Mouse (Mus musculus): ENCODE data around the gene Fbxo40. TPM values are rescaled to one million over a fixed set of nuclear protein-coding genes. Genes with fewer than 3 reads are reported as not detected.

The Fbxo40 gene
- total RNA-seq, 2 experiments from 2014 or later, result 0.43 to 0.80 TPM

DNA sequence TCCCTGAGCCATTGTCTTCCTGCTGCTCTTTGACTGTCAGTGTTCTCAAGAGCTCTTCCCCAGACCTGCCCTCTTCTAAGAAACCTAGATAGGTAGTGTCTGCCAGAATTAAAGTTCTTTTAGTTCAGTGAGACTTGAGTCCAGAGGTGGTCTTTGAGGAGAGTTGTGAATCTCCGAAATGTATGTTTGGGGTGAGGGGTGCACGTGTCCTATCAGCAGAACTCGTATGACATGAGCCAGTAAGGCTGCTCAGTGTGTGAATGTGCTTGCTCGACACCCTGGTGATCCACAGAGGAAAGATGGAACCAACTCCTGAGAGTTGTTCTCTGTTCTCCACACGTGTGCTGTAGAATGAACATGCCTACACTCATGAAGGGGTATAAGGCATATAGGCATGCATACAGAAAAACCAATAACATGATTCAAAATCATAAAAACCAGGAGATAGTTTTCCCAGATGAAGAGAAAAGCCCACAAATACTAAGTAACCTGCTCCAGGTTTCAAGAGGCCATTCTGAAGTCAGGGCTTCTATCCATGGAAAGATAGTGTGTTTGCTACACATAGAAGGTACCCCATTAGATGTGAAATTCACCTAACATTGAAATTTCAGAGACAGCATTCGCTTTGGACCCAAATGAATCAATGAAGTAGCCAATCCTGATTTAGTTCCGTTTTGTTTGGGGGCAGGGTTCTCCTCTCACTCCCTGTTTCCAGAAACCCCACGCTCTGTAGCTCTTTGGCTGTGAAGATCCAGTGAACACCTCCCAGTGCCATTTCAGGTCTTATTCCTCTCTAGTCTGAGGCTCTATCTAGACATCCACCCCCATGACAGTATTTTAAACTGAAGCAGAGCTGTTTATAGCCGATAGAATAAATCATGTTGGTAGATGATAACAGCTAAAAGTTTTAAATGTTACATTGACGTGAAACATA lies 63.5 kb downstream of the Fbxo40 start:
- DNase-seq (ENCODE audit: low spot score in 2 of 2), result peak in 1 of 2 experiments; percentile 81
- intact Hi-C loops (cut with DNase I), result no loop called here

DNA sequence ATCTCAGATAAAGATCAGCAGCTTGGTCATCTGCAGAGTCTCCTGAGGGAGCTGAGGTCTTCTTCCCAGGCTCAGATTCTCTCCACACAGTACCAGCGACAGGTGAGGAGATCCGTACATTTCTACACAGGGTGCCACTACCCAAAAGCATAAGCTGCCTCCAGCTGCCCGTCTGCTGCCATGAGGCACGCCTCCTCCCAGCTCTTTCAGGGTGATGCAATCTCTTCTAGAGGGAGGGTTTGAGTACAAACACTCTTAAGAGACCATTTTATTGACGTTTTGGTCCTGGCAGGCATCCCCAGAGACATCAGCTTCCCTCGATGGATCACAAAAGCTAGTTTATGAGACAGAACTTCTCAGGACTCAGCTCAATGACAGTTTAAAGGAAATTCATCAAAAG lies 64.5 kb downstream of the Fbxo40 start:
- intact Hi-C loops (cut with DNase I), result no loop called here
- peak in 1 of 2 experiments; percentile 72 for DNase-seq (ENCODE audit: low spot score in 2 of 2)

DNA sequence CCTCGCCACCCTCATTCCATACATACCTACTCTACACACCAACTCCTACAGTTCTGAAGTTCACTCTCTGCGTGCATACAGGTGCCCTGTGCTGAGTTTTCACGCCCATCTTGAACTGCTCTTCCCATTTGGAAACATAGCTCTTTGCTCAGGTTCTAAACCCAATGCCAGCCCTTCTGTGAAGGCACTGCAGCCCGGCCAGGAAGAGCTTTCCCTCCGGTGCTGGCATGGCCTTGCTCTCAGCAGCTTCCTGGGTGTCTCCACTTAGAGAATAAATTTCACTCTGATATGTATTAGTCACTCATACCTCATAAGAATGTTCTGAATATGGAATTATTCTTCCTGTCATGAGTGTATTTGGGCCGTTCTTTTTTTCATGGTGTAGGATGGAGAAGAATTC lies 64.9 kb downstream of the Fbxo40 start:
- intact Hi-C loops (cut with DNase I), result no loop called here
- DNase-seq (ENCODE audit: low spot score in 2 of 2), result no peak

DNA sequence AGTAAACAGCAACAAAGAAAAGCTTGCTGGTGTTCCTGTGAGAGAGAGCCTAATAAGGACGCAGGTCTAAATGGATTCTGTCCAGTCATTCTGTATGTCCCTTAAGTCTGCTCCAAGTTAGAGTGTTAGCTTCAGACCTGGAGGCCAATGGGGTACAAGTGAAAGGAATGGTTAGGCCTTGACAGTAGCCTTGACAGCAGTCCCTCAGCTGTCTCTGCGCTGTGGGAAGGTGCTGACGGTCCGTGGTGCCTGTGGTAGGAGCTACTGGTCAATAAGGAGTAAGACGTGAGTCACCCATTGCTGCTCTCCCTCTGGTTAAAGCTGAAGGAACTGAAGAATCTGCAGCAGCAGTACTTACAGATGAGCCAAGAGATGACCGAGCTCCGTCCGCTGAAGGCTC lies 66.0 kb downstream of the Fbxo40 start:
- intact Hi-C loops (cut with DNase I), result no loop called here
- no peak for DNase-seq (ENCODE audit: low spot score in 2 of 2)

DNA sequence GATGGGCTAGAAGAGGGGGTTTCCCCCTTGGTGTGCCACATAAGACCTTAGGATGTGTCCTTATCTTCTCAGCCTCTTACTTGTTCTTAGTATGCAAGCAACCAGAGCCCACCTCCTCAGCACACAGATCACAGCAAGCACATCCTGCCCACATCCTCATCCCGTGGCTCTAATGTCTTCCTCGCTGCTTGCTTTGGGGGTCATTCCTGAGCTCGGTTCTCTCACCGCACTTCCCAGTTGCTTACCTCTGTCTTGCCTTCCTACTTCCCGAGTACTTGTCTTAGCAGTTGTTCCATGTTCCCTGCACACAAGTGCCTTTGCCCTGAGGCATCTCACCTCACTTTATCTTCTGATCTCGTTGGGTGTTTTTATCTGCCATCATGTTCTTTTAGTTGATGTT lies 68.3 kb downstream of the Fbxo40 start:
- no peak for DNase-seq (ENCODE audit: low spot score in 2 of 2)
- intact Hi-C loops (cut with DNase I), result no loop called here

DNA sequence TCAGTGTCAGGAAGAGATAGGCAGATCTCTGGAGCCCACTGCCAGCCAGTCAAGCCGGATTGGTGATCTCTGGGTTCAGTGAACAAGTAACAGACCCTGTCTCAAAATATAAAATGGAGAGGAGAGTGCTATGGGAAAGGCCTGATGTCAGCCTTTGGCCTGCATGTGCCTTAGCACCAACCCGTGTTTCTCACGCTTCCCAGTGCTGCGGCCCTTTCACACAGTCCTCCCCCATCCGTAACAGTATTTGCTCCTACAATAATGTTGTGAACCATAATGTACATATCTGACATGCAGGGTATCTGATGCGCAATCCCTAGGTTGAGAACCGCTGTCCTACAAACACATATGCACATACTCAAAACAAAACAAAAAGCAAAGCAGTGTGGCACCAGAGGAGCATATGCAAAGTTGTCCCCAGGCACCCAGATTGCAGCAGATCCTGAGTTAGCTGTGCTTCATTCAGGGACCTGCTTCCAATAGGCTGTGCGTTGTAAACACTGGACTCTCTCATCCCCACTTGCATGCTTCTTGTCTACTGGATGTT lies 69.1 kb downstream of the Fbxo40 start:
- DNase-seq (ENCODE audit: low spot score in 2 of 2), result no peak
- intact Hi-C loops (cut with DNase I), result no loop called here

DNA sequence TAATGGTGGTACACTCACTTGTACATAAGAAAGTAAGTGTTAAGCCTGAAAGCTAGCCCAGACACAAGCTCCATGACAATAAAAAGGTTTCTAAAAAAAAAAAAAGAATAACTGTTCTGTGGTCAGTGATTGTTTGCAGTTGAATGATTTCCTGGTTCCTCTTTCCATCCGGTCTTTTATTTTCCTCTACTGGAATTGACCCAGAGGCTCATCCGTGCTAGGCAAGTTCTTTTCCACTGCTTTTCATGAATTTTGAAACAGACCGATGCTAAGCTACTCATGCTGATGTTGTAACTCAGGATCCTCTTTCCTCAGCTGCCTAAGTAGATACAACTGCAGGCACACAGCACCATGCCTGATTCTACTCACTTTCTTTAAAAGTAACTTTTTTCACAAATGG lies 69.9 kb downstream of the Fbxo40 start:
- intact Hi-C loops (cut with DNase I), result no loop called here
- no peak for DNase-seq (ENCODE audit: low spot score in 2 of 2)

DNA sequence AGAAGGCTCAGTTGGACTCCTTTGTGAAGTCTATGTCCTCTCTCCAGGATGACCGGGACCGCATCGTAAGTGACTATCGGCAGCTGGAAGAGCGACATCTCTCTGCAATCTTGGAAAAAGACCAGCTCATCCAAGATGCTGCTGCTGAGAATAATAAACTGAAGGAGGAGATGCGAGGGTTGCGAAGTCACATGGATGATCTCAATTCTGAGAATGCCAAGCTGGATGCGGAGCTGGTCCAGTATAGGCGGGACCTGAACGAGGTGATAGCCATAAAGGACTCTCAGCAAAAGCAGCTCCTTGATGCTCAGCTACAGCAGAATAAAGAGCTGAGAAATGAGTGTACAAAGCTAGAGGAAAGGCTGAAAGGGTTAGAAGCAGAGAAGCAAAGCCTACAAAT lies 71.8 kb downstream of the Fbxo40 start:
- DNase-seq (ENCODE audit: low spot score in 2 of 2), result peak in 1 of 2 experiments; percentile 66
- intact Hi-C loops (cut with DNase I), result loop anchor here (2.0 kb wide), 1 partner anchor 92 kb away; the partner anchor contains the start of gene Polq

DNA sequence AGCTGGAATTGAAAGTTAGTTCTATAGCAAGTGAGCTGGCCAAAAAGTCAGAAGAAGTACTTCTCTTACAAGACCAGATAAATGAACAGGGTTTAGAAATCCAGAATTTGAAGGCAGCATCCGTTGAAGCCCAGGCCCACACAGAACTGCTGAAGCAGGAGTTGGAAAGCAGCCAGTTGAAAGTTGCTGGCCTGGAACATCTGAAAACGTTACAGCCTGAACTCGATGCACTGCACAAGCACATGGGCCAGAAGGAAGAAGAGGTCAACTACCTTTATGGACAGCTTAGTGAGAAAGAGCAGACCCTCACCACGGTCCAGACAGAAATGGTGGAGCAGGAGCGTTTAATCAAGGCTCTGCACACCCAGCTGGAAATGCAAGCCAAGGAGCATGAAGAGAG lies 76.1 kb downstream of the Fbxo40 start:
- intact Hi-C loops (cut with DNase I), result no loop called here
- DNase-seq (ENCODE audit: low spot score in 2 of 2), result peak in 1 of 2 experiments; percentile 29

Other genes with a start within 250 kb of the Fbxo40 start
- 10 to 100 TPM; 30.1 to 32.1 TPM for gene Slc15a2, start 205.5 kb downstream of the Fbxo40 start, total RNA-seq (2021)
- 10 to 100 TPM; 40.7 to 42.2 TPM for gene Iqcb1, start 162.1 kb downstream of the Fbxo40 start, total RNA-seq (2021)
- 1 to 10 TPM in 1 of 2 experiments, under 1 TPM in 1; 0.82 to 1.4 TPM for gene Eaf2, start 115.5 kb downstream of the Fbxo40 start, total RNA-seq (2021)
- 10 to 100 TPM; 67.6 to 75.4 TPM for gene Golgb1, start 115.3 kb downstream of the Fbxo40 start, total RNA-seq (2021)
- gene Hcls1, start 55.5 kb downstream of the Fbxo40 start, total RNA-seq (2021), result 1 to 10 TPM; 4.3 to 4.8 TPM
- 1 to 10 TPM; 1.7 to 1.8 TPM for gene Polq, start 21.3 kb upstream of the Fbxo40 start, total RNA-seq (2021)

All from left cerebral cortex, postnatal 25 days (tissue).